ENCODE assay signal across 18 mouse cellular contexts in the genomic region with DNA sequence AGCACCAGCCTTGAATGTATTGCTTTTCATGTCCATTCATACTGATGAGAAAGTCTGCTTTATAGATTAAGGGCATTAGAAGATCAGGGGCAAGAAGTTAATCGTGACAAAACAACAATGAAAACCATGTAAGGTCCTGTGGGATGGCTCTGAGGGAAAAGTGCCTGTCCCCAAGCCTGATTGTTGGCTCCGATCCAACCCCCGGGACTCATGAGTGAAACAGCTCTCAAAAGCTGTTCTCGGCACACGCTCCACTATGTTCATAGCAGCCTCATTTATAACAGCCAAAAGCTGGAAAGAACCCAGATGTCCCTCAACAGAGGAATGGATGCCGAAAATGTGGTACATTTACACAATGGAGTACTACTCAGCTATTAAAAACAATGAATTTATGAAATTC. TPM values are rescaled to one million over a fixed set of nuclear protein-coding genes. Genes with fewer than 3 reads are reported as not detected.
A peak's percentile ranks its signal among the peaks of the same experiment; 100 is the strongest.
DNase-seq lines count a peak whose midpoint lies in the region; ATAC-seq and TF ChIP-seq lines count a peak whose summit lies in the region.
"Had no signal": no experiment of that assay in that cellular context is flagged by ENCODE, and none has a peak within 500 bp of the region (broad histone marks: within the 10 kb centered on the region; RNA-seq: fewer than 3 reads in every experiment).

No protein-coding gene starts in this region.

- H3K27me3 ChIP-seq in hindbrain, postnatal 0 days (ENCODE audit: insufficient read depth, low read length), result no peaks in the 10 kb centered on the region
- peaks cover 17% of the 10 kb centered on the region for H3K27me3 ChIP-seq in hindbrain, embryonic 10.5 days (ENCODE audit: insufficient read depth, poor library complexity, severe bottlenecking)
- peaks cover 8% of the 10 kb centered on the region; the same call in 1 of the 2 replicates for H3K27me3 ChIP-seq in midbrain, embryonic 14.5 days (ENCODE audit: control insufficient read depth, insufficient read depth, low read length)
- no peaks in the 10 kb centered on the region for H3K27me3 ChIP-seq in midbrain, embryonic 16.5 days (ENCODE audit: control insufficient read depth, insufficient read depth, low read depth, low read length)
- H3K27me3 ChIP-seq: heart, embryonic 12.5 days; limb, embryonic 13.5 days; neural tube, embryonic 15.5 days; Patski had no signal

- no peak for TF ChIP-seq CTCF in hindbrain, postnatal 0 days (IDR thresholded peaks at IDR 0.05; ENCODE audit: low read depth)

- H3K4me2 ChIP-seq in hindbrain, postnatal 0 days (ENCODE audit: low read depth, low read length), result no peak overlapping the region
- H3K4me2 ChIP-seq in midbrain, embryonic 14.5 days (ENCODE audit: low read length), result no peak overlapping the region
- no peak overlapping the region for H3K4me2 ChIP-seq in midbrain, embryonic 16.5 days (ENCODE audit: low read length)
- H3K4me2 ChIP-seq: heart, embryonic 12.5 days; limb, embryonic 13.5 days; midbrain, embryonic 11.5 days; neural tube, embryonic 15.5 days had no signal

- no peaks in the 10 kb centered on the region for H3K36me3 ChIP-seq in hindbrain, postnatal 0 days (ENCODE audit: insufficient read depth, low read length)
- no peaks in the 10 kb centered on the region for H3K36me3 ChIP-seq in hindbrain, embryonic 10.5 days
- H3K36me3 ChIP-seq in midbrain, embryonic 14.5 days (ENCODE audit: control insufficient read depth, insufficient read depth, low read length), result no peaks in the 10 kb centered on the region
- H3K36me3 ChIP-seq in midbrain, embryonic 16.5 days (ENCODE audit: control insufficient read depth, insufficient read depth, low read length), result no peaks in the 10 kb centered on the region
- H3K36me3 ChIP-seq: heart, embryonic 12.5 days; limb, embryonic 13.5 days; neural tube, embryonic 15.5 days had no signal

- DNase-seq in cerebellum, postnatal 14 days, result peak; percentile 24 to 59
- no peak for DNase-seq in cerebellum, adult 9-10 months
- peak; percentile 36 for DNase-seq in hindbrain, postnatal 0 days (ENCODE audit: low spot score)
- DNase-seq in hindbrain, embryonic 10.5 days (ENCODE audit: low spot score), result no peak
- DNase-seq in midbrain, embryonic 14.5 days, result peak; percentile 57
- DNase-seq in thymus, adult 18-20 months, result no peak
- DNase-seq: cerebellum, adult 8-10 months; lung, postnatal 36 days; thymus, adult 2 months had no signal

- no peaks in the 10 kb centered on the region for H3K9me3 ChIP-seq in hindbrain, postnatal 0 days (ENCODE audit: low read length)
- H3K9me3 ChIP-seq in hindbrain, embryonic 10.5 days, result 0 out of 2 replicates have a peak, but pooled peaks cover 1% of the 10 kb centered on the region
- no peaks in the 10 kb centered on the region for H3K9me3 ChIP-seq in midbrain, embryonic 14.5 days (ENCODE audit: control insufficient read depth, low read length)
- H3K9me3 ChIP-seq in midbrain, embryonic 16.5 days (replicated peaks; ENCODE audit: control insufficient read depth, low read length, poor library complexity, severe bottlenecking), result no peaks in the 10 kb centered on the region
- H3K9me3 ChIP-seq: limb, embryonic 13.5 days; neural tube, embryonic 15.5 days had no signal

- no peak overlapping the region for H3K9ac ChIP-seq in hindbrain, postnatal 0 days (replicated peaks; ENCODE audit: low read length)
- no peak overlapping the region for H3K9ac ChIP-seq in midbrain, embryonic 14.5 days (replicated peaks; ENCODE audit: low read length)
- no peak overlapping the region for H3K9ac ChIP-seq in midbrain, embryonic 16.5 days (ENCODE audit: low read depth, low read length)
- H3K9ac ChIP-seq: heart, embryonic 12.5 days; limb, embryonic 13.5 days; neural tube, embryonic 15.5 days had no signal

- no peak overlapping the region for H3K27ac ChIP-seq in hindbrain, postnatal 0 days
- H3K27ac ChIP-seq in hindbrain, embryonic 10.5 days, result no peak overlapping the region
- no peak overlapping the region for H3K27ac ChIP-seq in midbrain, embryonic 14.5 days (replicated peaks; ENCODE audit: low read depth, low read length)
- H3K27ac ChIP-seq in midbrain, embryonic 16.5 days (ENCODE audit: low read length), result no peak overlapping the region
- H3K27ac ChIP-seq: layer of hippocampus, adult 2 months; limb, embryonic 13.5 days; neural tube, embryonic 15.5 days had no signal

- 42% methylated on average over 6 of the region's 6 CpGs for WGBS in hindbrain, postnatal 0 days
- WGBS in hindbrain, embryonic 10.5 days, result 89% methylated on average over 6 of the region's 6 CpGs
- 46% methylated on average over 6 of the region's 6 CpGs for WGBS in midbrain, embryonic 14.5 days
- 44% methylated on average over 6 of the region's 6 CpGs for WGBS in midbrain, embryonic 16.5 days

- no peak for ATAC-seq in hindbrain, postnatal 0 days
- ATAC-seq in midbrain, embryonic 14.5 days (ENCODE audit: low FRiP score, low TSS enrichment), result no peak
- ATAC-seq in midbrain, embryonic 16.5 days, result no peak
- ATAC-seq: activated CD4-positive, CD25-positive, alpha-beta regulatory T cell, adult 4 months; Patski had no signal

- H3K4me1 ChIP-seq in hindbrain, postnatal 0 days (ENCODE audit: insufficient read depth, low read length), result 0 out of 2 replicates have a peak, but pooled peaks cover 3% of the 10 kb centered on the region
- H3K4me1 ChIP-seq in hindbrain, embryonic 10.5 days (replicated peaks), result peaks cover 15% of the 10 kb centered on the region
- H3K4me1 ChIP-seq in midbrain, embryonic 14.5 days (ENCODE audit: control insufficient read depth, insufficient read depth, low read length), result peaks cover 12% of the 10 kb centered on the region
- peaks cover 12% of the 10 kb centered on the region for H3K4me1 ChIP-seq in midbrain, embryonic 16.5 days (ENCODE audit: control insufficient read depth, insufficient read depth, low read length)
- H3K4me1 ChIP-seq: heart, embryonic 12.5 days had no signal

- no peak overlapping the region for H3K4me3 ChIP-seq in hindbrain, postnatal 0 days (ENCODE audit: low read length)
- no peak overlapping the region for H3K4me3 ChIP-seq in hindbrain, embryonic 10.5 days
- no peak overlapping the region for H3K4me3 ChIP-seq in midbrain, embryonic 14.5 days (replicated peaks; ENCODE audit: low read depth, low read length)
- H3K4me3 ChIP-seq in midbrain, embryonic 16.5 days (ENCODE audit: low read depth, low read length), result no peak overlapping the region
- H3K4me3 ChIP-seq: heart, embryonic 12.5 days; layer of hippocampus, adult 2 months; limb, embryonic 13.5 days; myocyte; neural tube, embryonic 15.5 days had no signal

RNA-seq across cellular contexts. Expression of a gene that starts 4.3 kb away (rescaled TPM):
- total RNA-seq in hindbrain, postnatal 0 days (2014; rRNA removed), result 32.5 and 32.8 TPM in 2 replicates
- polyA plus RNA-seq in hindbrain, postnatal 0 days (2015; fragmentation: Nextera tagmentation; extraction: Ambion mirVana), result 8.1 and 8.5 TPM in 2 replicates
- 10.3 and 12.2 TPM in 2 replicates for polyA plus RNA-seq in hindbrain, embryonic 10.5 days (2016; fragmentation: Nextera tagmentation; extraction: Ambion mirVana)
- 16.0 and 21.7 TPM in 2 replicates for polyA plus RNA-seq in midbrain, embryonic 14.5 days (2014; fragmentation: Nextera tagmentation; extraction: Ambion mirVana)
- 6.3 and 7.7 TPM in 2 replicates for polyA plus RNA-seq in midbrain, embryonic 16.5 days (2015; fragmentation: Nextera tagmentation; extraction: Ambion mirVana)

Comparison
In these comparisons a context has a peak if more than half of its experiments do, and no peak if none do; other contexts are left out.
1. DNase-seq: peak in cerebellum, postnatal 14 days (2 of 2), hindbrain, postnatal 0 days (single experiment) and midbrain, embryonic 14.5 days (single experiment); none in cerebellum, adult 9-10 months (single experiment), hindbrain, embryonic 10.5 days (single experiment) and thymus, adult 18-20 months (0 of 2).